Mouse (Mus musculus): ENCODE measurements around the gene Sec24b. TPM values are rescaled to one million over a fixed set of nuclear protein-coding genes. Genes with fewer than 3 reads are reported as not detected.

Sec24b gene
- polyA plus RNA-seq, 1 experiment from 2014 or later: 32.9 TPM

GRCm38 (mm10) chr3:130083312-130083711, 22.0 kb upstream of the Sec24b start:
- H3K4me3 ChIP-seq (ENCODE audit: low read depth, low read length): no peak overlapping the region
- no peaks in the 10 kb centered on the region for H3K36me3 ChIP-seq (ENCODE audit: control insufficient read depth, insufficient read depth, low read length)
- H3K27me3 ChIP-seq (ENCODE audit: control insufficient read depth, insufficient read depth, low read depth, low read length): no peaks in the 10 kb centered on the region
- H3K27ac ChIP-seq (ENCODE audit: low read length): no peak overlapping the region
- 61% methylated on average over 2 of the region's 2 CpGs for WGBS
- no peaks in the 10 kb centered on the region for H3K4me1 ChIP-seq (ENCODE audit: control insufficient read depth, insufficient read depth, low read length)
- H3K4me2 ChIP-seq (ENCODE audit: low read length): no peak overlapping the region
- ATAC-seq: no peak
- no peaks in the 10 kb centered on the region; the same call in 1 of the 2 replicates for H3K9me3 ChIP-seq (replicated peaks; ENCODE audit: control insufficient read depth, low read length, poor library complexity, severe bottlenecking)
- no peak overlapping the region for H3K9ac ChIP-seq (ENCODE audit: low read depth, low read length)

- WGBS: 80% methylated on average over 6 of the region's 6 CpGs
Observed at GRCm38 (mm10) chr3:130080666-130081065, 19.3 kb upstream of the Sec24b start.

GRCm38 (mm10) chr3:130079794-130080193, 18.4 kb upstream of the Sec24b start:
- Histone ChIP-seq H3K4me3 (ENCODE audit: low read depth, low read length) (no peak overlapping the region), H3K27ac (ENCODE audit: low read length) (no peak overlapping the region), H3K36me3 (ENCODE audit: control insufficient read depth, insufficient read depth, low read length) (no peaks in the 10 kb centered on the region), H3K9ac (ENCODE audit: low read depth, low read length) (no peak overlapping the region), H3K9me3 (replicated peaks; ENCODE audit: control insufficient read depth, low read length, poor library complexity, severe bottlenecking) (no peaks in the 10 kb centered on the region), H3K27me3 (ENCODE audit: control insufficient read depth, insufficient read depth, low read depth, low read length) (no peaks in the 10 kb centered on the region), H3K4me1 (ENCODE audit: control insufficient read depth, insufficient read depth, low read length) (no peaks in the 10 kb centered on the region), H3K4me2 (ENCODE audit: low read length) (no peak overlapping the region)
- 8% methylated on average over 1 of the region's 1 CpGs for WGBS
- ATAC-seq: peak; percentile 58; the same call in 1 of the 2 replicates

More at GRCm38 (mm10) chr3:130080666-130081065, 19.3 kb upstream of the Sec24b start:
- Histone ChIP-seq H3K36me3 (ENCODE audit: control insufficient read depth, insufficient read depth, low read length) (no peaks in the 10 kb centered on the region), H3K4me1 (ENCODE audit: control insufficient read depth, insufficient read depth, low read length) (no peaks in the 10 kb centered on the region), H3K27ac (ENCODE audit: low read length) (no peak overlapping the region), H3K4me3 (ENCODE audit: low read depth, low read length) (no peak overlapping the region), H3K27me3 (ENCODE audit: control insufficient read depth, insufficient read depth, low read depth, low read length) (no peaks in the 10 kb centered on the region), H3K9me3 (replicated peaks; ENCODE audit: control insufficient read depth, low read length, poor library complexity, severe bottlenecking) (no peaks in the 10 kb centered on the region; the same call in 1 of the 2 replicates), H3K4me2 (ENCODE audit: low read length) (no peak overlapping the region), H3K9ac (ENCODE audit: low read depth, low read length) (no peak overlapping the region)
- no peak for ATAC-seq

GRCm38 (mm10) chr3:130077291-130077690, 15.9 kb upstream of the Sec24b start:
- Histone ChIP-seq H3K36me3 (ENCODE audit: control insufficient read depth, insufficient read depth, low read length) (no peaks in the 10 kb centered on the region), H3K27me3 (ENCODE audit: control insufficient read depth, insufficient read depth, low read depth, low read length) (no peaks in the 10 kb centered on the region), H3K4me1 (ENCODE audit: control insufficient read depth, insufficient read depth, low read length) (no peaks in the 10 kb centered on the region), H3K27ac (ENCODE audit: low read length) (no peak overlapping the region), H3K4me3 (ENCODE audit: low read depth, low read length) (no peak overlapping the region), H3K4me2 (ENCODE audit: low read length) (no peak overlapping the region), H3K9me3 (replicated peaks; ENCODE audit: control insufficient read depth, low read length, poor library complexity, severe bottlenecking) (no peaks in the 10 kb centered on the region), H3K9ac (ENCODE audit: low read depth, low read length) (no peak overlapping the region)
- ATAC-seq: no peak
- WGBS: 92% methylated on average over 9 of the region's 9 CpGs

GRCm38 (mm10) chr3:130075746-130076145, 14.4 kb upstream of the Sec24b start:
- Histone ChIP-seq H3K4me2 (ENCODE audit: low read length) (no peak overlapping the region), H3K9me3 (replicated peaks; ENCODE audit: control insufficient read depth, low read length, poor library complexity, severe bottlenecking) (no peaks in the 10 kb centered on the region), H3K27me3 (ENCODE audit: control insufficient read depth, insufficient read depth, low read depth, low read length) (no peaks in the 10 kb centered on the region), H3K4me3 (ENCODE audit: low read depth, low read length) (no peak overlapping the region), H3K27ac (ENCODE audit: low read length) (no peak overlapping the region), H3K36me3 (ENCODE audit: control insufficient read depth, insufficient read depth, low read length) (no peaks in the 10 kb centered on the region), H3K9ac (ENCODE audit: low read depth, low read length) (no peak overlapping the region), H3K4me1 (ENCODE audit: control insufficient read depth, insufficient read depth, low read length) (no peaks in the 10 kb centered on the region)
- WGBS: 61% methylated on average over 1 of the region's 1 CpGs
- ATAC-seq: no peak

GRCm38 (mm10) chr3:130073085-130073484, 11.7 kb upstream of the Sec24b start:
- no peak overlapping the region for H3K9ac ChIP-seq (ENCODE audit: low read depth, low read length)
- no peak for ATAC-seq

GRCm38 (mm10) chr3:130071918-130072317, 10.6 kb upstream of the Sec24b start:
- Histone ChIP-seq H3K4me1 (ENCODE audit: control insufficient read depth, insufficient read depth, low read length) (no peaks in the 10 kb centered on the region), H3K9me3 (replicated peaks; ENCODE audit: control insufficient read depth, low read length, poor library complexity, severe bottlenecking) (no peaks in the 10 kb centered on the region), H3K27ac (ENCODE audit: low read length) (no peak overlapping the region), H3K9ac (ENCODE audit: low read depth, low read length) (no peak overlapping the region), H3K36me3 (ENCODE audit: control insufficient read depth, insufficient read depth, low read length) (no peaks in the 10 kb centered on the region), H3K4me3 (ENCODE audit: low read depth, low read length) (no peak overlapping the region), H3K27me3 (ENCODE audit: control insufficient read depth, insufficient read depth, low read depth, low read length) (no peaks in the 10 kb centered on the region), H3K4me2 (ENCODE audit: low read length) (no peak overlapping the region)
- ATAC-seq: no peak
- 77% methylated on average over 2 of the region's 2 CpGs for WGBS

More at GRCm38 (mm10) chr3:130073085-130073484, 11.7 kb upstream of the Sec24b start:
- 61% methylated on average over 10 of the region's 10 CpGs for WGBS
- no peak overlapping the region for H3K4me2 ChIP-seq (ENCODE audit: low read length)
- no peak overlapping the region for H3K4me3 ChIP-seq (ENCODE audit: low read depth, low read length)
- no peak overlapping the region for H3K27ac ChIP-seq (ENCODE audit: low read length)
- H3K36me3 ChIP-seq (ENCODE audit: control insufficient read depth, insufficient read depth, low read length): no peaks in the 10 kb centered on the region
- H3K4me1 ChIP-seq (ENCODE audit: control insufficient read depth, insufficient read depth, low read length): no peaks in the 10 kb centered on the region
- no peaks in the 10 kb centered on the region for H3K27me3 ChIP-seq (ENCODE audit: control insufficient read depth, insufficient read depth, low read depth, low read length)
- H3K9me3 ChIP-seq (replicated peaks; ENCODE audit: control insufficient read depth, low read length, poor library complexity, severe bottlenecking): no peaks in the 10 kb centered on the region

- ATAC-seq: peak; percentile 98
- H3K27me3 ChIP-seq (ENCODE audit: control insufficient read depth, insufficient read depth, low read depth, low read length): no peaks in the 10 kb centered on the region
Observed at GRCm38 (mm10) chr3:130060396-130061029, 840 bp downstream of the Sec24b start.

GRCm38 (mm10) chr3:130059805-130060395, 1.5 kb downstream of the Sec24b start:
- Histone ChIP-seq H3K27ac (ENCODE audit: low read length) (peak overlapping the region; percentile 93), H3K36me3 (ENCODE audit: control insufficient read depth, insufficient read depth, low read length) (no peaks in the 10 kb centered on the region), H3K4me3 (ENCODE audit: low read depth, low read length) (peak overlapping the region; percentile 73), H3K4me1 (ENCODE audit: control insufficient read depth, insufficient read depth, low read length) (peaks cover 39% of the 10 kb centered on the region), H3K9me3 (replicated peaks; ENCODE audit: control insufficient read depth, low read length, poor library complexity, severe bottlenecking) (no peaks in the 10 kb centered on the region), H3K9ac (ENCODE audit: low read depth, low read length) (peak overlapping the region; percentile 93), H3K27me3 (ENCODE audit: control insufficient read depth, insufficient read depth, low read depth, low read length) (no peaks in the 10 kb centered on the region), H3K4me2 (ENCODE audit: low read length) (peak overlapping the region; percentile 80)
- under 1% methylated on average over 38 of the region's 42 CpGs for WGBS
- ATAC-seq: no peak; the same call in 1 of the 2 replicates

More at GRCm38 (mm10) chr3:130060396-130061029, 840 bp downstream of the Sec24b start:
- peak overlapping the region; percentile 93 for H3K9ac ChIP-seq (ENCODE audit: low read depth, low read length)
- H3K9me3 ChIP-seq (replicated peaks; ENCODE audit: control insufficient read depth, low read length, poor library complexity, severe bottlenecking): no peaks in the 10 kb centered on the region
- peaks cover 34% of the 10 kb centered on the region for H3K4me1 ChIP-seq (ENCODE audit: control insufficient read depth, insufficient read depth, low read length)
- H3K27ac ChIP-seq (ENCODE audit: low read length): peak overlapping the region; percentile 93
- H3K4me2 ChIP-seq (ENCODE audit: low read length): peak overlapping the region; percentile 80
- under 1% methylated on average over 45 of the region's 92 CpGs for WGBS
- no peaks in the 10 kb centered on the region for H3K36me3 ChIP-seq (ENCODE audit: control insufficient read depth, insufficient read depth, low read length)
- peak overlapping the region; percentile 73 for H3K4me3 ChIP-seq (ENCODE audit: low read depth, low read length)

Data from midbrain, embryonic 16.5 days (tissue).